Mouse (Mus musculus): ENCODE results near the gene Cfi.

Gene Cfi

DNA sequence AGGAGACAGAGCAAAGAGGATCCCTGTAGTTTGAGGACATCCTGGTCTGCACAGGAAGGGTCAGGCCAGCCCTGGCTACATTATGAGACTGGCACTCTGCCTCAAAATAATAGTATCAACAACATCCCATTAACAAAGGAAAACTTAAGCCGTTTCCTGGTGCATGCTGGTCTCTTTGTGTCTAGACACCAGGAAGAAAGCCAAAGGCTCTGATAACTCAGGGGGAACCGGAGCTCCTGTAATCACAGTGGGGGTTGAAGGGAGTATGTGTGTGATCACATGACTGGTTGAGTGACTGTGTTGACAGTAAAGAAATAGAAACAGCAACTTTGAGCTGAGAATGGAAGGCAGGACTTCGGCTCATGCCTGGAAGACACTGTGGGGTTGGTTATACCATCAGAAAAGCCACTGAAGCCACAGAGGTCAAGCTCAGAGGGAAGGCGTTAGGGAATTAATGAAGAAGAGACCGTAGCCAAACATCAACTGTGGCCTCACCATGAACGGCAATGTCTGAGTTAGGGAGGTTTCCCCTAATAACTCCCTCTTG, at the start of gene Cfi:
Cfi (plus strand) TSS at position 497 of the 547 bp plus-strand sequence.
- DNase-seq (ENCODE audit: low read depth, low spot score): no peak

DNA sequence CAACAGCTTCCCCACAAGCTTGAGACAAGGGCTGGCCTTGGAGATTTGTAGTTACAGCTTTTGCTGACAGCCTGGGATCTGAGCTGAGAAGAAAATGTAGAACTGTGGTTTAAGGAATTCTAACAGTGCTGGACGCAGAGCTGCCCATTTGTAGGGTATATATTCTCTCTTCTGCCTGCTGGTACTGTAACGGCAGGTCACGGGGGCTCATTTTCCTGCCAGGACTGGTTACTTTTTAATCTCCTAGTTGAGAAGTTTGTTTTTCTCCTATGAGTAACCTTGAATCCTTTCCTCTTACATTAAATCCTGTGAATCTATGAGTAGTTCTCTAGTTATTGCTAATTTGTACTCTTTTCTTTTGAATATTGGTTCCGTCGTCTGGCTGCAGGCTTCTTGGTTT, 41.9 kb upstream of the Cfi start:
- no peak for DNase-seq (ENCODE audit: low read depth, low spot score)

DNA sequence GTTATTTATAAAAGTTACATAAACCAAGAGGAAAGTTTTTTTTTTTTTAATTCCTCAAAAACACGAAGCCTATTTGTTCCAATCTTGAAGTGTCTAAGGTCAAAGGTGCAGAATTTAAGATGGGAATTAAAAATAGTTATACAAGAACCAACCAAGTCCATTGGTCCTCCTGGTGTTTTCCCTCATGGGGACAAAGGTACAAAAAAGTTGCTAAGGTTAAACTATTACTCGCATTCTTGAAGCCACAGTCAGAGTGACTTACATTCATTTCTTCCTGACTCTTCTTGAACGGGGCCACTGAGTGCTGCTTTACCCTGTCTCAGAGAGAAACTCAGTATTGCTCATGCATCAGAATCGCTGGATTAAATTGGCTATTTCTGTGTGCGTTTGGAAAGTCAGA, 38.3 kb upstream of the Cfi start:
- DNase-seq (ENCODE audit: low read depth, low spot score): no peak

DNA sequence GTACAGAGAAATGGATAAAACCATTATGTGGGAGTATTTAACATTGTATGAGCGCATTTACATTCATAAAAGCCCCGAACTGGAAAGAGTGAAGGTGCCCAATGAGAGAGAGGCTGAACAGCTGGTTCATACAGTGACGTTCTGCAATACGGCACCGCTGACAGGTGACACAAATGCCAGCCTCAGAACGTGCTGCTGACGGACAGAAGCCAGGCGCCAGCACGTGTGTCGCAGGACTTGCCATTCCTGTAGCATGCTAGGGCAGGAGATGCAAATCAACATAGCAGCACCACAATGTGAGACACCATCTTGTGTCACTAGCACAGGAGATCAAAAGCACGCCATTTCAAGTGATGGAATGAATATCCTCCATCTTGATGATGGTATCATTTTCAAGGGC, 37.1 kb upstream of the Cfi start:
- no peak for DNase-seq (ENCODE audit: low read depth, low spot score)

DNA sequence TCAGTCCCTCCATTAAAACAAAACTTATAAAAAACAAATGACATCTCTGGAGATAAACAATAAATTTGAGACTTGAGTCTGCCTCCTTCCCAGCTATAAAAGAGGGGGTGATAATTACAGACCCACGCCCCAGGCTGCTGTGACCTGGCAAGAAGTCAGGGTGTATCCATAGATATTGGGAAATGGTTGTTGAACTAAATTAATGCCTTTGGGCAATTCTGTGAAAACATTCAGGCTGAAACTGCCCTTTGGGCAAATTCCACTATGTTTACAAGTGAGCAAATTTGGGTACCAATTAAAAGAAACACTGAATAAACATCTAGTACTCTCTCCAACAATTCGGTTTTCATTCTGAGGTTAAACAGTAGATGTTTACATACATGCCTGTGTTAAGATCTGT, 36.7 kb upstream of the Cfi start:
- DNase-seq (ENCODE audit: low read depth, low spot score): no peak

GRCm38 (mm10) chr3:129803765-129804164, 31.9 kb upstream of the Cfi start, which contains the start of gene Lrit3:
TSS of gene Lrit3 (minus strand) at chr3:129804030.
- DNase-seq (ENCODE audit: low read depth, low spot score): no peak

DNA sequence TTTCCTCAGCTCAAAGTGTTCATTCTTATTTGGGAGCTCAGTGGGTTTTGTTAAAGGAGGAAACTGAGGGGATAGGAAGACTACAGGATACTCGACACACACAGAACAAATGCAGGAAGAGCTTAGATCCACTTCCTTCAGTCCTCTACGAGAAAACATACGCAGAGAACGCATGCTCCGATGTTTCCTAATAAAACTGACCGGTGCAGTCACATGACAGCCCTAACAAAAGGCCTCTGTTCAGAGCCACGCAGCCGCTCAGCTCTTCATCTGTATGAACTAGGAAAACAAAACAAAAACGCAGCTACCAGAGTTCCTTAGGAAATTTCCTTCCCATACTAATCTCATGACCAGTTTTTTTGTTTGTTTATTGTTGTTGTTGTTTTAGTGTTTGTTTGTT, 14.8 kb upstream of the Cfi start:
- no peak for DNase-seq (ENCODE audit: low read depth, low spot score)

GRCm38 (mm10) chr3:129821736-129822135, 13.9 kb upstream of the Cfi start:
- no peak for DNase-seq (ENCODE audit: low read depth, low spot score)

- DNase-seq (ENCODE audit: low read depth, low spot score): no peak
Observed at GRCm38 (mm10) chr3:129822206-129822775, 13.4 kb upstream of the Cfi start, which contains the start of gene Rrh. TSS of gene Rrh (minus strand) at chr3:129822587.

DNA sequence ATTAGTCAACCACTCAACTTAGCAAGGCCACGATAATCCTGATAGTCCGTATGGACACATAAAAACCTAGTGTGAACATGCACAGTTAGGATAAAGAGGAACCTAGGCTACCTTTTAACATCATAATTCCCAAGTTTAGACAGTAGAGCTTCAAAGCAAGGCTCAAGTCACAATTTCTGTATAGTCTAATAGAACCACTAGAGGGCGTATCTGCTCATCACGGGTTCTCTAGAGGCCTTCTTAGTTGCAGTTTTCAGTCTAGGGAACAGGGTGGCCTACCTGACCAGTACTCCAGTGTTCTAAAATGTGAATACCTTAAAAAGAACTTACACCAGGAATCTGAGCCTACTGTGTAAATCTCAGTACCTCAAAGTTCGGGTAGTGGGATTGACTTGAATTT, 12.4 kb upstream of the Cfi start:
- no peak for DNase-seq (ENCODE audit: low read depth, low spot score)

GRCm38 (mm10) chr3:129824146-129824545, 11.5 kb upstream of the Cfi start:
- DNase-seq (ENCODE audit: low read depth, low spot score): no peak

GRCm38 (mm10) chr3:129824891-129825290, 10.8 kb upstream of the Cfi start:
- DNase-seq (ENCODE audit: low read depth, low spot score): no peak

GRCm38 (mm10) chr3:129826691-129827090, 9.0 kb upstream of the Cfi start:
- no peak for DNase-seq (ENCODE audit: low read depth, low spot score)

DNA sequence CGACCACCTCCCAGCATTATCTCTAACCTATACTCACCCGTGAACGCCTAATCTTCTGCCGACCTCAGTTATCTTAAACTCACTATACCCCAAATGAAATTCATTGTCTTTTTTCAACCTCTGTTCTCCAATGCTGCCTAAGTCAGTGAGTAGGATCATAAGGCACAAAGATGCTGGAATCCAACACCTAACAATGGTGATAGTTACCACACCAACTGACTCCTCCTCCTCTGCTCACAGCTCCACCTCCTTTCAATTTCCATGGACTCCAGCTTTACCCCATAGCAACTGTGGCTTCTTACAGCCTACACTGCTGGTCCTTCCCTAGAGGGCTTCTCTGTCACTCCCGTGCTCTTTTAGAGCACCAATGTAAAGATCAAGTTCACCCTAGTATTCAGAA, 8.0 kb upstream of the Cfi start:
- no peak for DNase-seq (ENCODE audit: low read depth, low spot score)

DNA sequence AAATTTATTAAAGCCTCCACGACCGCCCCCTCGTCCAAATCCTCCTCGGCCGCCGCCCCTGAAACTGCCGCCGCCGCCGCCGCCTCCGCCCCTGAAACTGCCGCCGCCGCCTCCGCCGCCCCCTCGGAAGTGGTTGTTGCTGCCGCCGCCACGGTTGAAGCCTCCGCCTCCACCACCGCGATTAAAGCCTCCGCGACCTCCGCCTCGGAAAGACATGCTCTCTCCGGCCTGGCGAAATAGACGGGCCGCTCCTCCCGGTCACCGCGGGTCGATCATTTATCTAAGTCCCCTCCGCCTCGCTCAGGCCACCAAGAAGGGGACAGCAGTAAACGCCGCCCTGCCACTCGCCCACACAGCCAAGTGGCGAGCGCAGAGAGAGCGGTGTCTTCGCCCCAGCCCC, 5.1 kb upstream of the Cfi start:
- DNase-seq (ENCODE audit: low read depth, low spot score): no peak

GRCm38 (mm10) chr3:129831035-129831568, 4.6 kb upstream of the Cfi start, which contains the start of gene Gar1:
TSS of gene Gar1 (minus strand) at chr3:129831396.
- DNase-seq (ENCODE audit: low read depth, low spot score): peak; percentile 97

DNA sequence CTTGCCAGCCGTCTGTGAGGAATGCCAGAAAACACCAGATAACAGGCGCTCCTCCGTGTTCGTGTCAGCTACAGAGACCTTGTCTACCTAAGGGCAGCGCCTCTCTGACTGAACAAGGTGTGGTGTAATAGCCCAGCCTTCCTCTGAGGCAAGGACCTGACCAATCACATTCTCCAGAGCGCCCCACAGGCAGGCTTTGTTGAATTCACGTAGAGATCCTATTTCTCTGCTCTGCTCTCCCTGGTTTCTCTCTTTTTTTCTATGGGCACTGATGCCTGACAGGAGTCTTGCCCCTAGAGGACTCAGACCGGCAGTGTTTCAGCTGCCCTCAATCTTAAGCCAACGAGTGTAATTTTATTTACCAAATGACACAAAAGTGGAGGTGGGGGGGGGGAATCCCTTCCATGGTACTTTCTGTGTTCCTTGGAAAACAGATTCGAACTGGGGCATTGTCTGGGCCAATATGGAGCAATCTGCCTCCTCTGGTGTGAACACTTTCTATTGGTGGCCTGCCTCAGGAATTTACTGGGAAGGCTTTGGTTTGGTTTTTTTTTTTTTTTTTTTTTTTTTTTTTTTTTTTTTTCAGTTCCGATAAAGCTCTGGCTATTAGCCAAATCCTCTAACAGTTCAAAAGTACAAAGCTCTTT, 490 bp downstream of the Cfi start:
- DNase-seq (ENCODE audit: low read depth, low spot score): no peak

DNA sequence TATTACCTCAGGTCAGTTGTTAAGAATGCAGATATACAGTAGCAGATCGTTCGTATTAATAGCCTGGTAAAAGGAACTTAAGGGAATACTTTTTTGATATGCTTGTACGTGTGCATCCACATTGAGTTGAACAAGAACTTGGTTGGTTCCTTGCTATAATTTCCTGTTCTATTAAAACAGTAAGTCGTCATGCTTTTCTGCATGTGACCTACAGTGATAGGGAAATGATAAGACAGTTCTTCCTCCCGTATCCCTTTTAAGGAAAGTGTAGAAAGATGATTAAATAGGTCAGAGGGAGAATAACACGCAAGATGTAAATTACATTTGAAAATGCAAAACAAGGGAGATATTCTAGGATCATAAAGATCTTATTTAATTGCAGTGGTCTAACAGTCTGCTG, 1.3 kb downstream of the Cfi start:
- no peak for DNase-seq (ENCODE audit: low read depth, low spot score)

DNA sequence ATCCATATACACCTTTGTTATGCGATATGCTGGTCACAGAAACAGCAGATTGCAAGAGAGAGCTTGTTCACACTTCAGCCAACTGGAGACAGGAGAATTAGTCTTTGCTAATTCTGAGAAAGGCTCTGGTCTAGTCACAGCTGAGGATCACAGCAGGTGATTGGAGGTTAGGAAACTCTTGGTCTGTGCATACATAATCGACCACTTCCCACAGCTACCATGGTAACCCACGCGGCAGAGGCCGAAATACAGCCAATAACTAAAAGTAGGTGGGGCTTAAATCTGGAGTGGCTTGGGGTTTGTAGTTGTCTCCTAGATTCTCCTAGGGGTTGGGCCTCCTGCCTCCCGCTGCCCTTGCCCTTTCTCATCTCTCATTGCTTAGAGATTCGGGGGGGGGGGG, 2.3 kb downstream of the Cfi start:
- no peak for DNase-seq (ENCODE audit: low read depth, low spot score)

- no peak for DNase-seq (ENCODE audit: low read depth, low spot score)
Observed at GRCm38 (mm10) chr3:129845868-129846267, 10.2 kb downstream of the Cfi start.

- no peak for DNase-seq (ENCODE audit: low read depth, low spot score)
Observed at GRCm38 (mm10) chr3:129846846-129847245, 11.2 kb downstream of the Cfi start.

GRCm38 (mm10) chr3:129862592-129862991, 26.9 kb downstream of the Cfi start:
- no peak for DNase-seq (ENCODE audit: low read depth, low spot score)

DNA sequence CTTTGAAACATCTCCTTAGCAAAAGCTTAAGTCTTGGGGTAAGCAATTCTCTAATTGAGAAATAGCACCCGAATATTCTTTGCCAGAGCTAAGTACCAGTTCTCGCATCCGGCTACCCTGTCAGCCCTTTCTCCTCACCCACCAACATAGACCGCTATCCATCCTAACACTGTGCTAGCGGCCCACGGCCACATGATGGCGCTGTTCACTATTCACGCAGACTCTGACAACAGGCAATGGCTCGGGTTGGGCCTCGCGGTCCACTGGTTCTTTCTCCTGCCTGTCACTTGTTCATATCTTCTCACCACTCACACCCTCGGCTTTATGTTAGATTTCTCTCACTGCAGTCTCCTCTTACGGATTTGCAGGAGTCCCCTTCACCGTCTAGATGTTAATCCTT, 28.0 kb downstream of the Cfi start:
- peak; percentile 9 for DNase-seq (ENCODE audit: low read depth, low spot score)

All from retina, postnatal 7 days (tissue).